Mouse (Mus musculus) MEL (cell line): ENCODE results near the gene 1500009L16Rik. TPM values are rescaled to one million over a fixed set of nuclear protein-coding genes. Genes with fewer than 3 reads are reported as not detected.

Source experiments
- DNase-seq: peaks from one replicate; pipeline ENCODE4 v3.0.0; 2011; ENCODE audit warnings: low read depth, low spot score
- H3K27ac ChIP-seq: 2 replicates; pipeline ENCODE4 v1.5.1; 2012; ENCODE audit warnings: low read depth, mild to moderate bottlenecking, control low read depth, low read length, moderate library complexity; ENCODE audit not compliant: control insufficient read depth
- H3K27me3 ChIP-seq, 2 experiments: fragments of 150-350 bp in 1 of 2; sonication (generic) in 1 of 2; 2 replicates each; pipeline ENCODE4 v1.6.1; 2012; ENCODE audit warnings: low read length in 2 of 2, mild to moderate bottlenecking in 2 of 2, improper control_type of control experiment in 1 of 2, moderate library complexity in 1 of 2; ENCODE audit not compliant: insufficient read depth in 2 of 2, control insufficient read depth in 1 of 2
- H3K36me3 ChIP-seq, 2 experiments: 2 replicates each; pipeline ENCODE4 v1.6.1; 2012 to 2014; ENCODE audit warnings: low read length in 2 of 2, improper control_type of control experiment in 1 of 2, inconsistent platforms in 1 of 2, mild to moderate bottlenecking in 1 of 2; ENCODE audit not compliant: insufficient read depth in 2 of 2, control insufficient read depth in 1 of 2
- H3K4me1 ChIP-seq, 2 experiments: fragments of 150-350 bp in 1 of 2; sonication (generic) in 1 of 2; 2 replicates each; pipeline ENCODE4 v1.6.1; 2012; ENCODE audit warnings: low read length in 2 of 2, improper control_type of control experiment in 1 of 2, mild to moderate bottlenecking in 1 of 2; ENCODE audit not compliant: insufficient read depth in 2 of 2, control insufficient read depth in 1 of 2
- H3K4me3 ChIP-seq, 2 experiments: fragments of 150-350 bp in 1 of 2; sonication (generic) in 1 of 2; 2 replicates each; pipeline ENCODE4 v1.5.1; 2012; ENCODE audit warnings: low read depth in 2 of 2, low read length in 2 of 2, mild to moderate bottlenecking in 2 of 2, moderate library complexity in 2 of 2, control low read depth in 1 of 2, improper control_type of control experiment in 1 of 2; ENCODE audit not compliant: control insufficient read depth in 1 of 2, insufficient read depth in 1 of 2
- H3K79me2 ChIP-seq: 2 replicates; pipeline ENCODE4 v1.6.1; 2012; ENCODE audit warnings: mild to moderate bottlenecking, low read length, moderate library complexity; ENCODE audit not compliant: control insufficient read depth, poor library complexity, insufficient read depth
- H3K9ac ChIP-seq: 2 replicates; pipeline ENCODE4 v1.6.1; 2012; ENCODE audit warnings: low read depth, mild to moderate bottlenecking, control low read depth, low read length, moderate library complexity; ENCODE audit not compliant: control insufficient read depth, poor library complexity, severe bottlenecking
- H3K9me3 ChIP-seq: fragments of 150-350 bp; sonication (generic); replicated peaks from 2 replicates; pipeline ENCODE4 v1.6.1; 2012; ENCODE audit warnings: mild to moderate bottlenecking, low read length, improper control_type of control experiment, moderate library complexity; ENCODE audit not compliant: insufficient read depth
- BHLHE40 ChIP-seq: IDR thresholded peaks from 2 replicates; pipeline ENCODE4 v1.6.1; 2012; ENCODE audit warnings: low read depth, mild to moderate bottlenecking, inconsistent platforms, low read length, improper control_type of control experiment, borderline replicate concordance
- CHD1 ChIP-seq: IDR thresholded peaks from 2 replicates; pipeline ENCODE4 v1.6.1; 2012; ENCODE audit warnings: low read depth, mild to moderate bottlenecking, inconsistent platforms, low read length, improper control_type of control experiment
- CHD2 ChIP-seq: IDR thresholded peaks from 2 replicates; pipeline ENCODE4 v1.6.1; 2011; ENCODE audit warnings: low read length, improper control_type of control experiment
- CTCF ChIP-seq, 3 experiments: IDR thresholded peaks in 2 of 3; conservative IDR thresholded peaks in 1 of 3; 2 replicates each; pipeline ENCODE4 v1.5.1; 2011 to 2012; ENCODE audit warnings: low read length in 3 of 3, low read depth in 2 of 3, mild to moderate bottlenecking in 2 of 3, improper control_type of control experiment in 1 of 3, inconsistent platforms in 1 of 3, mixed read lengths in 1 of 3, moderate library complexity in 1 of 3; ENCODE audit not compliant: control insufficient read depth in 1 of 3, insufficient read depth in 1 of 3, poor library complexity in 1 of 3, severe bottlenecking in 1 of 3
- E2F4 ChIP-seq: IDR thresholded peaks from 2 replicates; pipeline ENCODE4 v1.6.1; 2011; ENCODE audit warnings: low read depth, low read length, improper control_type of control experiment, borderline replicate concordance
- ELF1 ChIP-seq: IDR thresholded peaks from 2 replicates; pipeline ENCODE4 v1.6.1; 2014; ENCODE audit warnings: low read depth, mild to moderate bottlenecking, inconsistent platforms, low read length, improper control_type of control experiment, moderate library complexity
- EP300 ChIP-seq, 2 experiments: IDR thresholded peaks; 2 replicates each; pipeline ENCODE4 v1.6.1; 2011; ENCODE audit warnings: improper control_type of control experiment in 2 of 2, low read length in 2 of 2, low read depth in 1 of 2, mild to moderate bottlenecking in 1 of 2
- ETS1 ChIP-seq: IDR thresholded peaks from 2 replicates; pipeline ENCODE4 v1.6.1; 2012; ENCODE audit warnings: low read depth, mild to moderate bottlenecking, inconsistent platforms, low read length, improper control_type of control experiment, moderate library complexity
- HCFC1 ChIP-seq: IDR thresholded peaks from 2 replicates; pipeline ENCODE4 v1.6.1; 2012; ENCODE audit warnings: low read depth, mild to moderate bottlenecking, inconsistent platforms, low read length, improper control_type of control experiment, moderate library complexity
- JUND ChIP-seq: IDR thresholded peaks from 2 replicates; pipeline ENCODE4 v1.6.1; 2011; ENCODE audit warnings: low read depth, mild to moderate bottlenecking, improper control_type of control experiment, low read length
- KAT2A ChIP-seq: conservative IDR thresholded peaks from 2 replicates; pipeline ENCODE4 v1.6.1; 2012; ENCODE audit warnings: low read depth, low read length, improper control_type of control experiment, inconsistent platforms
- MAFK ChIP-seq: IDR thresholded peaks from 2 replicates; pipeline ENCODE4 v1.6.1; 2011; ENCODE audit warnings: low read depth, mild to moderate bottlenecking, low read length, improper control_type of control experiment, borderline replicate concordance
- MAZ ChIP-seq: IDR thresholded peaks from 2 replicates; pipeline ENCODE4 v1.6.1; 2012; ENCODE audit warnings: low read depth, mild to moderate bottlenecking, inconsistent platforms, low read length, improper control_type of control experiment
- MXI1 ChIP-seq: IDR thresholded peaks from 2 replicates; pipeline ENCODE4 v1.6.1; 2011; ENCODE audit warnings: mild to moderate bottlenecking, low read depth, low read length, improper control_type of control experiment
- MYB ChIP-seq: IDR thresholded peaks from 2 replicates; pipeline ENCODE4 v1.6.1; 2011; ENCODE audit warnings: mild to moderate bottlenecking, low read depth, low read length, improper control_type of control experiment
- POLR2AphosphoS2 ChIP-seq: IDR thresholded peaks from 2 replicates; pipeline ENCODE4 v1.6.1; 2011; ENCODE audit warnings: low read length, improper control_type of control experiment
- POLR2AphosphoS5 ChIP-seq: IDR thresholded peaks from 2 replicates; pipeline ENCODE4 v1.6.1; 2012; ENCODE audit warnings: low read depth, borderline replicate concordance, mild to moderate bottlenecking, inconsistent platforms, low read length, moderate library complexity, mixed read lengths
- RCOR1 ChIP-seq: IDR thresholded peaks from 2 replicates; pipeline ENCODE4 v1.6.1; 2012; ENCODE audit warnings: low read depth, mild to moderate bottlenecking, inconsistent platforms, low read length, improper control_type of control experiment
- TAL1 ChIP-seq: IDR thresholded peaks from 2 replicates; pipeline ENCODE4 v1.6.1; 2012; ENCODE audit warnings: mild to moderate bottlenecking, inconsistent platforms, low read length, moderate library complexity, mixed read lengths
- TCF12 ChIP-seq: IDR thresholded peaks from 2 replicates; pipeline ENCODE4 v1.6.1; 2014; ENCODE audit warnings: low read depth, mild to moderate bottlenecking, inconsistent platforms, low read length, improper control_type of control experiment, moderate library complexity
- UBTF ChIP-seq: IDR thresholded peaks from 2 replicates; pipeline ENCODE4 v1.6.1; 2012; ENCODE audit warnings: low read depth, mild to moderate bottlenecking, inconsistent platforms, low read length, improper control_type of control experiment, moderate library complexity, borderline replicate concordance; ENCODE audit not compliant: insufficient read depth
- ZKSCAN1 ChIP-seq: IDR thresholded peaks from 2 replicates; pipeline ENCODE4 v1.6.1; 2012; ENCODE audit warnings: low read depth, mild to moderate bottlenecking, inconsistent platforms, low read length, improper control_type of control experiment, moderate library complexity
- ZMIZ1 ChIP-seq: IDR thresholded peaks from 2 replicates; pipeline ENCODE4 v1.6.1; 2012; ENCODE audit warnings: low read depth, mild to moderate bottlenecking, inconsistent platforms, low read length, improper control_type of control experiment, moderate library complexity
- ZNF384 ChIP-seq: IDR thresholded peaks from 2 replicates; pipeline ENCODE4 v1.6.1; 2012; ENCODE audit warnings: low read depth, mild to moderate bottlenecking, inconsistent platforms, low read length, improper control_type of control experiment
- polyA plus RNA-seq, 2 experiments: library from polyadenylated mRNA; stranded (reverse) in 1 of 2; unstranded in 1 of 2; fragments of >175 nt in 1 of 2; fragments of >200 nt in 1 of 2; gene quantifications; 2 replicates each; pipeline versions ENCODE4 v1.2.1 to v1.2.4; 2012; ENCODE audit warnings: low replicate concordance in 2 of 2, low read depth in 1 of 2; ENCODE audit not compliant: insufficient read length in 2 of 2, insufficient read depth in 1 of 2, missing spikeins in 1 of 2
- total RNA-seq: library from RNA; depleted of rRNA; stranded (reverse); fragments of 300-350 nt; gene quantifications from 2 replicates; pipeline ENCODE4 v1.2.3, GENCODE M21; 2012

The 1500009L16Rik gene
- total and polyA plus RNA-seq, 3 experiments, result not detected

DNA sequence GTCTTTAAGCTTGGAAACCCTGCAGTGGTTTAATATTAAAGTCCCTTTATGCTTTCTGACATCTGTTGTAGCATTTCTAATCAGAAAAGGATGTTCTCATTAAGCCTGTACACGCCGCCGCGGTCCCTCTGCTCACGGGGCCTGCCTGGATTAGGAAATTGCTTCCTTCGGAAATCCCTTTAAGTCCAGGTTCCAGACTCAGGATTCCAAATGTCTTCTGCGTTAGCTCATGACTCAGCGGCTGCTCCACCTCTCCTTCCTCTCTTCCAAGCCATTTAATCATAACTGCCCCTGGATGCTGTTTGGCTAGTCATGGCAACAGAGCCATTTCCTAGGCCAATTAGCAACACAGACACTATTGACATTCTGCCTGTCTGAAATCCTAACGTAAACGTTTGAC is 10.9 kb upstream of the 1500009L16Rik start:
- Histone ChIP-seq H3K9ac (no peak overlapping the region), H3K27ac (no peak overlapping the region), H3K4me1 (no peaks in the 10 kb centered on the region), H3K9me3 (no peaks in the 10 kb centered on the region)
- no peak for TF ChIP-seq MXI1
- no peak for TF ChIP-seq CHD1
- no peak for TF ChIP-seq UBTF
- TF ChIP-seq ETS1, result no peak
- no peak for TF ChIP-seq TCF12
- no peak for TF ChIP-seq TAL1
- no peak for TF ChIP-seq MYB
- TF ChIP-seq ZKSCAN1, result no peak
- no peak for TF ChIP-seq EP300 (IDR thresholded peaks at IDR 0.05; ENCODE audit: low read depth in 1 of 2, low read length in 2 of 2)
- TF ChIP-seq ZMIZ1, result no peak
- no peak for TF ChIP-seq RCOR1
- TF ChIP-seq POLR2AphosphoS5, result no peak
- TF ChIP-seq ZNF384, result no peak
- TF ChIP-seq MAFK, result no peak
- TF ChIP-seq, all 39 proteins: peak for 0
- H3K27me3 ChIP-seq, result no peaks in the 10 kb centered on the region
- DNase-seq, result no peak
- H3K79me2 ChIP-seq, result no peaks in the 10 kb centered on the region
- no peak overlapping the region for H3K4me3 ChIP-seq
- no peaks in the 10 kb centered on the region for H3K36me3 ChIP-seq

DNA sequence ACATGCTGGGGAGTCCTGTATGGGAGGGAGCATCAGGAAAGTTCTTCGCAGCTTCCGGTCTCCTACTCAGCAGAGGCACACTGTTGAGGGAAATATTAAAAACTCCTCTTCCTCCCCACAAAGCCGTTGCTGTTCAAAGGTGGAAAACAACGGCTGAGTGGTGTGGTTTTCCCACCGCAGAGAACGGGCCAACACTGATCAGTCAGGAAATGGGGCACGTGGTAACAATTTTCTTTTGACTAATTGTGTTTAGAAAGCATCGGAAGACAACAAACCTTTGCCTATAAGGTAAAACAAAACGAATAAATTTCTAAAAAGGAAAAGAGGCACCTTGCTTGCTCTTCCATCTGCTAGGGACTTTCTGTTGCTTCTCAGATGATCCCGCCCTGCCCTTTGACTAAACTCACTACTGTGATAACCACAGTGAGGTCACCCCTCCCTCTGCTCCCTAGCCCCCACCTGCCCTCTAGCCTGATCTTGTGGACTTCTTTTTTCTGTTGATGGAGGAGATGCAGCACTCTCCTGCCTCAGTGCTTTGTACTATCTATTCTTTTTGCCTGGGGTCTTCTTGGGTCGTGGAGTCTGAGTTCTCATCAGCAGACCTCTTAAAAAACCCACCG is 3.7 kb upstream of the 1500009L16Rik start:
- no peak for DNase-seq
- no peaks in the 10 kb centered on the region for H3K4me1 ChIP-seq
- no peaks in the 10 kb centered on the region for H3K36me3 ChIP-seq
- H3K9me3 ChIP-seq, result no peaks in the 10 kb centered on the region
- no peak overlapping the region for H3K27ac ChIP-seq
- no peak for TF ChIP-seq POLR2AphosphoS2
- TF ChIP-seq BHLHE40, result no peak
- TF ChIP-seq HCFC1, result no peak
- no peak for TF ChIP-seq ZMIZ1
- TF ChIP-seq E2F4, result no peak
- TF ChIP-seq EP300 (IDR thresholded peaks at IDR 0.05; ENCODE audit: low read depth in 1 of 2, low read length in 2 of 2), result no peak
- TF ChIP-seq CTCF (IDR thresholded peaks at IDR 0.05 in 2 of 3, conservative IDR thresholded peaks at IDR 0.05 in 1 of 3; ENCODE audit: control insufficient read depth in 1 of 3, insufficient read depth in 1 of 3, low read depth in 2 of 3, low read length in 3 of 3, poor library complexity in 1 of 3, severe bottlenecking in 1 of 3), result no peak
- TF ChIP-seq MAZ, result no peak
- TF ChIP-seq KAT2A, result no peak
- no peak for TF ChIP-seq CHD2
- TF ChIP-seq JUND, result no peak
- TF ChIP-seq ETS1, result no peak
- TF ChIP-seq ELF1, result no peak
- H3K27me3 ChIP-seq, result no peaks in the 10 kb centered on the region
- H3K9ac ChIP-seq, result no peak overlapping the region
- H3K79me2 ChIP-seq, result no peaks in the 10 kb centered on the region
- no peak overlapping the region for H3K4me3 ChIP-seq
